Mouse (Mus musculus): ENCODE data around the gene Olfr603. TPM values are rescaled to one million over a fixed set of nuclear protein-coding genes. Genes with fewer than 3 reads are reported as not detected.

Gene Olfr603
- polyA plus RNA-seq, 1 experiment from 2014 or later: not detected

Small RNAs within 50 kb of the gene (microRNA-seq; reads per million reads assigned to microRNA genes)
- not detected for gene Gm25774

Other genes with a start within 250 kb of the Olfr603 start
- not detected in 2 replicates for gene Olfr588-ps1, start 245.3 kb downstream of the Olfr603 start, polyA plus RNA-seq (2014; fragmentation: Nextera tagmentation; extraction: Ambion mirVana)
- not detected in 2 replicates for gene Olfr589, start 229.8 kb downstream of the Olfr603 start, polyA plus RNA-seq (2014; fragmentation: Nextera tagmentation; extraction: Ambion mirVana)
- gene Olfr591, start 207.8 kb downstream of the Olfr603 start, polyA plus RNA-seq (2014; fragmentation: Nextera tagmentation; extraction: Ambion mirVana): not detected in 2 replicates
- gene Olfr592, start 201.4 kb downstream of the Olfr603 start, polyA plus RNA-seq (2014; fragmentation: Nextera tagmentation; extraction: Ambion mirVana): not detected in 2 replicates
- not detected in 2 replicates for gene Olfr593, start 174.3 kb downstream of the Olfr603 start, polyA plus RNA-seq (2014; fragmentation: Nextera tagmentation; extraction: Ambion mirVana)
- gene Olfr594, start 169.2 kb downstream of the Olfr603 start, polyA plus RNA-seq (2014; fragmentation: Nextera tagmentation; extraction: Ambion mirVana): not detected in 2 replicates
- gene Usp17ld, start 133.7 kb downstream of the Olfr603 start, polyA plus RNA-seq (2014; fragmentation: Nextera tagmentation; extraction: Ambion mirVana): not detected in 2 replicates
- not detected in 2 replicates for gene Olfr596, start 80.5 kb downstream of the Olfr603 start, polyA plus RNA-seq (2014; fragmentation: Nextera tagmentation; extraction: Ambion mirVana)
- not detected in 2 replicates for gene Olfr597, start 69.9 kb downstream of the Olfr603 start, polyA plus RNA-seq (2014; fragmentation: Nextera tagmentation; extraction: Ambion mirVana)
- gene Olfr598, start 62.6 kb downstream of the Olfr603 start, polyA plus RNA-seq (2014; fragmentation: Nextera tagmentation; extraction: Ambion mirVana): not detected in 2 replicates
- not detected in 2 replicates for gene Olfr599, start 50.3 kb downstream of the Olfr603 start, polyA plus RNA-seq (2014; fragmentation: Nextera tagmentation; extraction: Ambion mirVana)
- not detected in 2 replicates for gene Olfr600, start 36.5 kb downstream of the Olfr603 start, polyA plus RNA-seq (2014; fragmentation: Nextera tagmentation; extraction: Ambion mirVana)
- gene Olfr601, start 23.5 kb downstream of the Olfr603 start, polyA plus RNA-seq (2014; fragmentation: Nextera tagmentation; extraction: Ambion mirVana): not detected in 2 replicates
- gene Usp17lc, start 28.9 kb upstream of the Olfr603 start, polyA plus RNA-seq (2014; fragmentation: Nextera tagmentation; extraction: Ambion mirVana): not detected in 2 replicates
- gene Olfr605, start 59.3 kb upstream of the Olfr603 start, polyA plus RNA-seq (2014; fragmentation: Nextera tagmentation; extraction: Ambion mirVana): not detected in 2 replicates
- not detected in 2 replicates for gene Olfr606, start 62.9 kb upstream of the Olfr603 start, polyA plus RNA-seq (2014; fragmentation: Nextera tagmentation; extraction: Ambion mirVana)
- 0.30 and 0.38 TPM in 2 replicates for gene Olfr607, start 78.0 kb upstream of the Olfr603 start, polyA plus RNA-seq (2014; fragmentation: Nextera tagmentation; extraction: Ambion mirVana)
- gene Olfr608, start 83.7 kb upstream of the Olfr603 start, polyA plus RNA-seq (2014; fragmentation: Nextera tagmentation; extraction: Ambion mirVana): 0.40 and 0.62 TPM in 2 replicates
- gene Olfr609, start 111.9 kb upstream of the Olfr603 start, polyA plus RNA-seq (2014; fragmentation: Nextera tagmentation; extraction: Ambion mirVana): not detected in 2 replicates
- not detected in 2 replicates for gene Olfr610, start 125.9 kb upstream of the Olfr603 start, polyA plus RNA-seq (2014; fragmentation: Nextera tagmentation; extraction: Ambion mirVana)
- gene Olfr611, start 134.7 kb upstream of the Olfr603 start, polyA plus RNA-seq (2014; fragmentation: Nextera tagmentation; extraction: Ambion mirVana): not detected in 2 replicates
- gene Olfr612, start 156.5 kb upstream of the Olfr603 start, polyA plus RNA-seq (2014; fragmentation: Nextera tagmentation; extraction: Ambion mirVana): not detected in 2 replicates
- not detected in 2 replicates for gene Olfr613, start 161.9 kb upstream of the Olfr603 start, polyA plus RNA-seq (2014; fragmentation: Nextera tagmentation; extraction: Ambion mirVana)
- gene Olfr615, start 169.9 kb upstream of the Olfr603 start, polyA plus RNA-seq (2014; fragmentation: Nextera tagmentation; extraction: Ambion mirVana): not detected in 2 replicates
- gene Olfr616, start 183.0 kb upstream of the Olfr603 start, polyA plus RNA-seq (2014; fragmentation: Nextera tagmentation; extraction: Ambion mirVana): not detected in 2 replicates
- gene Olfr617, start 186.9 kb upstream of the Olfr603 start, polyA plus RNA-seq (2014; fragmentation: Nextera tagmentation; extraction: Ambion mirVana): not detected in 2 replicates
- gene Olfr618, start 203.9 kb upstream of the Olfr603 start, polyA plus RNA-seq (2014; fragmentation: Nextera tagmentation; extraction: Ambion mirVana): not detected in 2 replicates
- gene Olfr619, start 214.4 kb upstream of the Olfr603 start, polyA plus RNA-seq (2014; fragmentation: Nextera tagmentation; extraction: Ambion mirVana): not detected in 2 replicates
- not detected in 2 replicates for gene Olfr620, start 226.4 kb upstream of the Olfr603 start, polyA plus RNA-seq (2014; fragmentation: Nextera tagmentation; extraction: Ambion mirVana)